ENCODE assay signal across 9 mouse cellular contexts in genomic region chr11:118570164-118570563, GRCm38 (mm10).
A peak's percentile ranks its signal among the peaks of the same experiment; 100 is the strongest.
DNase-seq lines count a peak whose midpoint lies in the region; ATAC-seq and TF ChIP-seq lines count a peak whose summit lies in the region.
"Had no signal": no experiment of that assay in that cellular context is flagged by ENCODE, and none has a peak within 500 bp of the region (broad histone marks: within the 10 kb centered on the region; RNA-seq: fewer than 3 reads in every experiment).

No protein-coding gene starts in this region.

- H3K9me3 ChIP-seq in kidney, embryonic 16.5 days (ENCODE audit: low read length), result no peaks in the 10 kb centered on the region
- no peaks in the 10 kb centered on the region for H3K9me3 ChIP-seq in embryonic facial prominence, embryonic 10.5 days
- no peaks in the 10 kb centered on the region for H3K9me3 ChIP-seq in hindbrain, embryonic 12.5 days (replicated peaks)
- H3K9me3 ChIP-seq in midbrain, postnatal 0 days (ENCODE audit: low read length), result no peaks in the 10 kb centered on the region

- H3K27ac ChIP-seq in kidney, embryonic 16.5 days (ENCODE audit: low read length), result no peak overlapping the region
- H3K27ac ChIP-seq in embryonic facial prominence, embryonic 10.5 days (replicated peaks), result no peak overlapping the region
- no peak overlapping the region for H3K27ac ChIP-seq in hindbrain, embryonic 12.5 days
- peak overlapping the region; percentile 51; the same call in 1 of the 2 replicates for H3K27ac ChIP-seq in midbrain, postnatal 0 days (ENCODE audit: low read depth, low read length)

- no peaks in the 10 kb centered on the region for H3K36me3 ChIP-seq in kidney, embryonic 16.5 days (ENCODE audit: insufficient read depth, low read length)
- H3K36me3 ChIP-seq in embryonic facial prominence, embryonic 10.5 days (replicated peaks), result no peaks in the 10 kb centered on the region
- H3K36me3 ChIP-seq in hindbrain, embryonic 12.5 days, result no peaks in the 10 kb centered on the region
- no peaks in the 10 kb centered on the region for H3K36me3 ChIP-seq in midbrain, postnatal 0 days (ENCODE audit: insufficient read depth, low read length)

- WGBS in kidney, embryonic 16.5 days, result under 1% methylated on average over 27 of the region's 27 CpGs
- under 1% methylated on average over 27 of the region's 27 CpGs for WGBS in embryonic facial prominence, embryonic 10.5 days
- under 1% methylated on average over 27 of the region's 27 CpGs for WGBS in hindbrain, embryonic 12.5 days
- WGBS in midbrain, postnatal 0 days, result 0% methylated on average over 24 of the region's 27 CpGs

- no peak overlapping the region for H3K9ac ChIP-seq in kidney, embryonic 16.5 days (replicated peaks; ENCODE audit: low read length)
- peak overlapping the region; percentile 50 for H3K9ac ChIP-seq in hindbrain, embryonic 12.5 days
- peak overlapping the region; percentile 85 for H3K9ac ChIP-seq in midbrain, postnatal 0 days (replicated peaks; ENCODE audit: low read length, poor library complexity, severe bottlenecking)

- H3K27me3 ChIP-seq in kidney, embryonic 16.5 days (ENCODE audit: insufficient read depth, low read length), result peaks cover 71% of the 10 kb centered on the region
- peaks cover 95% of the 10 kb centered on the region for H3K27me3 ChIP-seq in embryonic facial prominence, embryonic 10.5 days (replicated peaks; ENCODE audit: low read depth, poor library complexity, severe bottlenecking)
- H3K27me3 ChIP-seq in hindbrain, embryonic 12.5 days, result peaks cover 66% of the 10 kb centered on the region
- H3K27me3 ChIP-seq in midbrain, postnatal 0 days (ENCODE audit: insufficient read depth, low read length), result peaks cover 14% of the 10 kb centered on the region

- no peak for TF ChIP-seq CTCF in midbrain, postnatal 0 days (IDR thresholded peaks at IDR 0.05)

- H3K4me1 ChIP-seq in kidney, embryonic 16.5 days (ENCODE audit: insufficient read depth, low read length), result no peaks in the 10 kb centered on the region
- H3K4me1 ChIP-seq in embryonic facial prominence, embryonic 10.5 days, result peaks cover 24% of the 10 kb centered on the region
- H3K4me1 ChIP-seq in hindbrain, embryonic 12.5 days, result peaks cover 21% of the 10 kb centered on the region
- H3K4me1 ChIP-seq in midbrain, postnatal 0 days (ENCODE audit: insufficient read depth, low read length), result peaks cover 11% of the 10 kb centered on the region; the same call in 1 of the 2 replicates

- H3K4me3 ChIP-seq in kidney, embryonic 16.5 days (ENCODE audit: low read length), result no peak overlapping the region
- peak overlapping the region; percentile 50 for H3K4me3 ChIP-seq in embryonic facial prominence, embryonic 10.5 days
- peak overlapping the region; percentile 42 for H3K4me3 ChIP-seq in hindbrain, embryonic 12.5 days
- H3K4me3 ChIP-seq in midbrain, postnatal 0 days (ENCODE audit: low read depth, low read length), result peak overlapping the region; percentile 59

- DNase-seq in kidney, postnatal 10 days, result no peak
- no peak for DNase-seq in embryonic facial prominence, embryonic 10.5 days (ENCODE audit: low spot score)
- DNase-seq in midbrain, postnatal 0 days (ENCODE audit: low spot score), result peak; percentile 28
- DNase-seq in thymus, postnatal 10 days (ENCODE audit: low spot score in 2 of 2), result no peak
- DNase-seq in gastrocnemius, adult 18-20 months (ENCODE audit: low spot score), result no peak
- no peak for DNase-seq in lung, postnatal 10 days
- DNase-seq: adrenal gland, postnatal 25 days had no signal

- H3K4me2 ChIP-seq in kidney, embryonic 16.5 days (replicated peaks; ENCODE audit: low read depth, low read length), result peak overlapping the region; percentile 29
- H3K4me2 ChIP-seq in hindbrain, embryonic 12.5 days (replicated peaks), result peak overlapping the region; percentile 71
- H3K4me2 ChIP-seq in midbrain, postnatal 0 days (ENCODE audit: low read depth, low read length, poor library complexity, severe bottlenecking), result peak overlapping the region; percentile 96

- ATAC-seq in kidney, embryonic 16.5 days (ENCODE audit: low FRiP score, low TSS enrichment), result no peak
- ATAC-seq in hindbrain, embryonic 12.5 days (ENCODE audit: low FRiP score), result no peak
- peak; percentile 27; the same call in 1 of the 2 replicates for ATAC-seq in midbrain, postnatal 0 days (ENCODE audit: low FRiP score)

Comparison
In these comparisons a context has a peak if more than half of its experiments do, and no peak if none do; other contexts are left out.
1. H3K4me2 ChIP-seq: peak in every context shown above with its lines; median percentile 96 in midbrain, postnatal 0 days; 71 in hindbrain, embryonic 12.5 days; 29 in kidney, embryonic 16.5 days.